Mouse (Mus musculus): ENCODE data around the gene Mmaa.

DNA sequence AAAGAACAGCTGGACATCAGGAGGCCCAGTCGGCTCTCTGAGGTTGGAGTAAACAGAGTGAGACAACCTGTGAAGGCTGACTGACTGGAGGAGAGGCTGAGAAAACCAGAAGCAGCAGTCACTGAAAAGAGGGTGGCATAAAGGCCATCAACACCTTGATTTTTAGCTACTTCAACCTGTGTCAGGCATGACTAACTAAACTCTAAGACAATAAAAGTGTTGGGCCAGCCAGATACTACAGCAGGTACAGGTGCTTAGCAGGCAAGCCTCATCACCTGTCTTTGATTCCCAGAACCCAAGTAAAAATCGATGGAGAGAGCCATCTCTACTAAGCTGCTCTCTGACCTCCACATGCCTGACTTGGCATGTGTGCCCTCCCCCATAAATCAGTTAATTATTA lies 6.1 kb downstream of the Mmaa start:
- TF ChIP-seq GATA1 (IDR thresholded peaks at IDR 0.05; ENCODE audit: borderline replicate concordance, low read length) (no peak), FLI1 (IDR thresholded peaks at IDR 0.05; ENCODE audit: low read length) (no peak)

Data from megakaryocyte, embryonic 14.5 days (primary cell).